Mouse (Mus musculus): ENCODE results near the gene Scn10a. TPM values are rescaled to one million over a fixed set of nuclear protein-coding genes. Genes with fewer than 3 reads are reported as not detected.

Scn10a gene
- total and polyA plus RNA-seq, 3 experiments = 0.27 to 2.9 TPM; not detected in 1

DNA sequence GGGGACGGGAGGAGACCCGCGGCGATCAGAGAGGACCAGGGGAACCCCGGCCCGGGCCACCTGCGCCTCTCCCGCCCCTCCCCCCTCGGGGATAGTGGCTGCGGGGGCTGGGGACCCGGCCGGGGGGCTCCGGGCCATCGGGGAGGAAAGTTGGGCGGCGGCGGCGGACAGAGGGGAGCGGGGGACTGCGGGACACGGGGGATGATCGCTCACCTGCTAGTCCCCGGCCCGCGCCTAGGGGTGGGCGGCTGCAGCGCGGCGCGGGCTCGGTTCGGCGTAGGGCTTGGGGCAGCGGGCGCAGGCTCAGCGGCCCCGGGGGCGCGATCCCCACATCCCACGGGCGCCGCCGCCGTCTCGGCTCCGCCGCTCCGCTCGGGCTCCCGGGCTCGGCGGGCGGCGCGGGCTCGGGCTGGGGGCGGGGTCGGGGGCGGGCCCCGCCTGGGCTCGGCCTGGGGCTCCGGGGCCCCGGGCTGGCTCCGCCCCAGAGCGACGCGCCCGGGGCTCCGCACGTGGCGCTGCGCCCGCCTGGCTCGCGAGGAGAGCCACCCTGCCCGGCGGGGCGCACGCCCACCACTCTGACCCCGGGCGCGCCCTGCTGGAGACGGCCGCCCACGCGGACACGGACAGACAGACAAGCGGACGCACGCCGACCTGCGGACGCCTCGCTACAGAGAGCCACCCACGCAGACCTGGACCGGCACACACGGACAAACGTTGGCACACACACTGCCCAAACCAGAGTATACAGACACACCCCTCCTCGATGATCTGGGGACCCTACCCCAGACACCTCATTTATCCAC is 140.3 kb downstream of the Scn10a start, which contains the start of gene Scn5a:
Gene Scn5a (minus strand): TSS at position 381 of the 803 bp plus-strand sequence.
- no peak within 1 kb of the TSS for H3K9ac ChIP-seq (ENCODE audit: control insufficient read depth, low read depth, low read length, poor library complexity, severe bottlenecking)
- H3K27me3 ChIP-seq (ENCODE audit: control insufficient read depth in 1 of 2, insufficient read depth in 2 of 2, low read length in 2 of 2) = no peaks in the 10 kb centered on the region
- no peaks in the 10 kb centered on the region for H3K9me3 ChIP-seq (replicated peaks; ENCODE audit: insufficient read depth, low read length)
- no peak within 1 kb of the TSS for H3K4me3 ChIP-seq (ENCODE audit: control insufficient read depth in 1 of 2, insufficient read depth in 1 of 2, low read depth in 2 of 2, low read length in 2 of 2)
- no peaks in the 10 kb centered on the region for H3K4me1 ChIP-seq (ENCODE audit: control insufficient read depth in 1 of 2, insufficient read depth in 2 of 2, low read length in 2 of 2)
- no peak for DNase-seq (ENCODE audit: low read depth, low spot score)
- TF ChIP-seq EP300 (IDR thresholded peaks at IDR 0.05; ENCODE audit: low read depth in 1 of 2, low read length in 2 of 2) (no peak), USF2 (IDR thresholded peaks at IDR 0.05; ENCODE audit: borderline replicate concordance in 1 of 2, insufficient read depth in 1 of 2, low read depth in 1 of 2, low read length in 2 of 2) (no peak), MAZ (IDR thresholded peaks at IDR 0.05; ENCODE audit: low read depth, low read length) (no peak), HCFC1 (IDR thresholded peaks at IDR 0.05; ENCODE audit: low read depth, low read length) (no peak), TBP (IDR thresholded peaks at IDR 0.05; ENCODE audit: low read depth, low read length) (no peak), MEF2A (IDR thresholded peaks at IDR 0.05; ENCODE audit: extremely low read depth, insufficient replicate concordance, low read depth, low read length, poor library complexity, severe bottlenecking) (no peak), ZNF384 (IDR thresholded peaks at IDR 0.05; ENCODE audit: low read depth, low read length) (no peak), MXI1 (IDR thresholded peaks at IDR 0.05; ENCODE audit: low read depth, low read length) (no peak), CHD1 (IDR thresholded peaks at IDR 0.05; ENCODE audit: low read depth, low read length) (no peak), GABPA (IDR thresholded peaks at IDR 0.05; ENCODE audit: low read depth, low read length) (no peak), TAL1 (IDR thresholded peaks at IDR 0.05; ENCODE audit: low read length) (no peak), RCOR1 (IDR thresholded peaks at IDR 0.05; ENCODE audit: low read depth, low read length) (no peak), CHD2 (IDR thresholded peaks at IDR 0.05; ENCODE audit: low read length) (no peak), MAX (IDR thresholded peaks at IDR 0.05; ENCODE audit: low read length) (no peak), BHLHE40 (IDR thresholded peaks at IDR 0.05; ENCODE audit: borderline replicate concordance, low read depth, low read length) (no peak), POLR2AphosphoS5 (IDR thresholded peaks at IDR 0.05; ENCODE audit: borderline replicate concordance, low read depth, low read length) (no peak), ELF1 (IDR thresholded peaks at IDR 0.05; ENCODE audit: low read depth, low read length) (no peak), UBTF (IDR thresholded peaks at IDR 0.05; ENCODE audit: borderline replicate concordance, insufficient read depth, low read depth, low read length) (no peak)
- no peaks in the 10 kb centered on the region for H3K36me3 ChIP-seq (ENCODE audit: control insufficient read depth in 1 of 2, insufficient read depth in 2 of 2, low read length in 2 of 2)
- H3K27ac ChIP-seq (ENCODE audit: control insufficient read depth, low read depth, low read length) = no peak within 1 kb of the TSS
- no peaks in the 10 kb centered on the region for H3K79me2 ChIP-seq (ENCODE audit: control insufficient read depth, insufficient read depth, low read length, poor library complexity)

DNA sequence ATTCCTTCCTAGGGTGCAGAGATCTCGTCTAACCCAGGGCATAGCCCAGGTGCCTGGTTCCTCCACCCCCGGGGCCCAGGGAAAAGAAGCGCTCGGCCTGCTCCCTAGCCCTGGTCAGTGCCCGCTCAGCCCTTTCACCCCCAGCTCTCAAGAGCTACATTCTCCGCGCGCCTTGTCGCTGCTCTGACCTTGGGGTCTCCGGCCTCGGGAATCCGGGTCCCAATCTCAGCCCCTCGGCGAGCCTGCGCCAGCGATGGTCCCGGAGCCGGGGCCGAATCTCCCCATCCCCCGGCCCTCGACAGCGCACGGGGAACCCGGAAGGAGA is 140.8 kb downstream of the Scn10a start:
- Histone ChIP-seq H3K79me2 (ENCODE audit: control insufficient read depth, insufficient read depth, low read length, poor library complexity) (no peaks in the 10 kb centered on the region), H3K27ac (ENCODE audit: control insufficient read depth, low read depth, low read length) (no peak overlapping the region), H3K27me3 (ENCODE audit: control insufficient read depth in 1 of 2, insufficient read depth in 2 of 2, low read length in 2 of 2) (no peaks in the 10 kb centered on the region), H3K9me3 (replicated peaks; ENCODE audit: insufficient read depth, low read length) (no peaks in the 10 kb centered on the region), H3K4me1 (ENCODE audit: control insufficient read depth in 1 of 2, insufficient read depth in 2 of 2, low read length in 2 of 2) (no peaks in the 10 kb centered on the region), H3K9ac (ENCODE audit: control insufficient read depth, low read depth, low read length, poor library complexity, severe bottlenecking) (no peak overlapping the region), H3K4me3 (ENCODE audit: control insufficient read depth in 1 of 2, insufficient read depth in 1 of 2, low read depth in 2 of 2, low read length in 2 of 2) (no peak overlapping the region), H3K36me3 (ENCODE audit: control insufficient read depth in 1 of 2, insufficient read depth in 2 of 2, low read length in 2 of 2) (no peaks in the 10 kb centered on the region)
- no peak for DNase-seq (ENCODE audit: low read depth, low spot score)
- TF ChIP-seq CTCF (IDR thresholded peaks at IDR 0.05 in 2 of 3, conservative IDR thresholded peaks at IDR 0.05 in 1 of 3; ENCODE audit: control insufficient read depth in 1 of 3, insufficient read depth in 1 of 3, low read depth in 2 of 3, low read length in 3 of 3, poor library complexity in 1 of 3, severe bottlenecking in 1 of 3) (no peak), ZMIZ1 (IDR thresholded peaks at IDR 0.05; ENCODE audit: low read depth, low read length) (no peak), CHD2 (IDR thresholded peaks at IDR 0.05; ENCODE audit: low read length) (no peak), MAX (IDR thresholded peaks at IDR 0.05; ENCODE audit: low read length) (no peak), ZKSCAN1 (IDR thresholded peaks at IDR 0.05; ENCODE audit: low read depth, low read length) (no peak)
